Mouse (Mus musculus) kidney, embryonic 14.5 days (tissue): ENCODE measurements around the gene Gm20671. TPM values are rescaled to one million over a fixed set of nuclear protein-coding genes. Genes with fewer than 3 reads are reported as not detected.

Experiments
- ATAC-seq: fragments of 200-750 bp; cut with Nextera tagmentation; 2 replicates; pipeline ENCODE4 v1.8.0; 2017; ENCODE audit warnings: moderate number of reproducible peaks, mild to moderate bottlenecking, moderate TSS enrichment, moderate library complexity; ENCODE audit not compliant: low FRiP score, low TSS enrichment
- H3K27ac ChIP-seq: fragments of 300-500 bp; sonication (generic); 2 replicates; pipeline ENCODE4 v1.5.1; 2014; ENCODE audit warnings: low read depth, mild to moderate bottlenecking, low read length, moderate library complexity, mixed read lengths
- H3K27me3 ChIP-seq: fragments of 300-500 bp; sonication (generic); 2 replicates; pipeline ENCODE4 v1.6.1; 2014; ENCODE audit warnings: mild to moderate bottlenecking, low read length; ENCODE audit not compliant: control insufficient read depth, insufficient read depth
- H3K36me3 ChIP-seq: fragments of 300-500 bp; sonication (generic); 2 replicates; pipeline ENCODE4 v1.6.1; 2014; ENCODE audit warnings: low read length, mixed read lengths; ENCODE audit not compliant: control insufficient read depth, insufficient read depth
- H3K4me1 ChIP-seq: fragments of 300-500 bp; sonication (generic); 2 replicates; pipeline ENCODE4 v1.6.1; 2014; ENCODE audit warnings: low read length, mixed read lengths; ENCODE audit not compliant: control insufficient read depth, insufficient read depth
- H3K4me2 ChIP-seq: fragments of 300-500 bp; sonication (generic); replicated peaks from 2 replicates; pipeline ENCODE4 v1.6.1; 2014; ENCODE audit warnings: low read depth, mild to moderate bottlenecking, low read length
- H3K4me3 ChIP-seq: fragments of 300-500 bp; sonication (generic); 2 replicates; pipeline ENCODE4 v1.5.1; 2014; ENCODE audit warnings: mild to moderate bottlenecking, low read length
- H3K9ac ChIP-seq: fragments of 300-500 bp; sonication (generic); 2 replicates; pipeline ENCODE4 v1.6.1; 2014; ENCODE audit warnings: low read depth, mild to moderate bottlenecking, low read length, moderate library complexity
- H3K9me3 ChIP-seq: fragments of 300-500 bp; sonication (generic); 2 replicates; pipeline ENCODE4 v1.6.1; 2016; ENCODE audit warnings: low read length; ENCODE audit not compliant: control insufficient read depth
- WGBS: fragments of 180-500 bp; shearing (Covaris S2); extraction: QIAGEN DNeasy Blood & Tissue Kit; methylation state at CpG from one replicate; pipeline ENCODE4 v1.1.7; 2014; 5-methylcytosine and 5-hydroxymethylcytosine counted together
- polyA plus RNA-seq: library from polyadenylated mRNA; unstranded; fragments of >200 nt; fragmentation: Nextera tagmentation; extraction: Ambion mirVana; gene quantifications from 2 replicates; pipeline ENCODE4 v1.2.1, GENCODE M21; 2014

Gm20671 gene
- polyA plus RNA-seq, 1 experiment from 2014 or later: not detected

DNA sequence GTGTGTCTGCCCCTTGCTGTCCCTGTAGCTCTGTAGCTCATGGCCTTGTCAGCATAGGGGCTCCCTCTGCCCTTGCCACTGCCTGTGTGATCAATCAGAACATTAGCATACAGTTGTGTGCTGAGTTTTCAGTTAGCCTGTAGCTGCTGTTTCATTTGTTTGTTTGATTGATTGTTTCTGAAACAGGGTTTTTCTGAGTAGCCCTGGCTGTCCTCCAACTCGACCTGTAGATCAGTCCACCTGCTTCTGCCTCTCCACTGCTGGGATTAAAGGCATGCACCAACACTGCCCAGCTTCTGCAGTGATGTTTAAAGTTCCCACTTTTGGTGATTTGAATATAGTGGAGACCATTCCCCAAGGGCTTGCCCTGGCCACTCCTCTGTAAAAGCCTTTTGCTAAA lies 109.2 kb downstream of the Gm20671 start:
- H3K4me2 ChIP-seq: no peak overlapping the region
- no peaks in the 10 kb centered on the region for H3K36me3 ChIP-seq
- no peaks in the 10 kb centered on the region for H3K27me3 ChIP-seq
- no peaks in the 10 kb centered on the region for H3K9me3 ChIP-seq
- no peak overlapping the region for H3K4me3 ChIP-seq
- no peak for ATAC-seq
- no peak overlapping the region for H3K9ac ChIP-seq
- 46% methylated on average over 1 of the region's 1 CpGs for WGBS
- H3K27ac ChIP-seq: no peak overlapping the region
- H3K4me1 ChIP-seq: no peaks in the 10 kb centered on the region

- H3K9me3 ChIP-seq: no peaks in the 10 kb centered on the region
- H3K4me3 ChIP-seq: peak overlapping the region; percentile 53
- peak overlapping the region; percentile 85 for H3K27ac ChIP-seq
- no peaks in the 10 kb centered on the region for H3K27me3 ChIP-seq
- peak; percentile 98 for ATAC-seq
- H3K4me1 ChIP-seq: no peaks in the 10 kb centered on the region
- WGBS: under 1% methylated on average over 55 of the region's 55 CpGs
- H3K9ac ChIP-seq: peak overlapping the region; percentile 63
- H3K4me2 ChIP-seq: peak overlapping the region; percentile 51
- H3K36me3 ChIP-seq: no peaks in the 10 kb centered on the region
Observed at GRCm38 (mm10) chr5:32713703-32714467, 113.0 kb downstream of the Gm20671 start.

DNA sequence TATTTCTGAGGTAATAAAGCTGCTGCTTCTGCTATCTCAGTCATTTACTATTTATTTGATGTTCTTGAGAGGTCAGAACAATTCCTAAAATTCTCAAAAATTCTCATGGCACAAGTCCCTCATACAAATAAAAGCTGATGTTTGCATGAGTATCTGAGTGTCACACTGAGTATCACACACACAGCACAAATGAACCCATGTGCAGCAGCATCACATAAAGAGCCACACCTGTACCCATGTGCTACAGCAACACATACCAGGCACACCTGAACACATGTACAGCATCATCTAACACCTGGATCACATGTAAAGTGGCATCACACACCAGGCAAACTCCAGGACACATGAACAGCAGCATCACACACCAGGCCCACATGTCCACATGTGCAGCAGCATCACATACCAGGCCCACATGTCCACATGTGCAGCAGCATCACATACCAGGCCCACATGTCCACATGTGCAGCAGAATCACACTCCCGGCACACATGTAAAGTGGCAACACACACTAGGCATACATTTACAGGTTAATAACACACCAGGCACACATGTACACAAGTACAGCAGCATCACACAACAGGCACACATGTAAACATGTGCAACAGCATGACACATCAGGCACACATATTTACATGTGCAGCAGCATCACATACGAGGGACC lies 113.7 kb downstream of the Gm20671 start:
- no peak; the same call in 1 of the 2 replicates for ATAC-seq
- Histone ChIP-seq H3K9ac (peak overlapping the region; percentile 63), H3K9me3 (no peaks in the 10 kb centered on the region), H3K36me3 (no peaks in the 10 kb centered on the region), H3K4me2 (peak overlapping the region; percentile 51), H3K4me1 (no peaks in the 10 kb centered on the region), H3K27ac (peak overlapping the region; percentile 85), H3K27me3 (no peaks in the 10 kb centered on the region), H3K4me3 (peak overlapping the region; percentile 53)
- 36% methylated on average over 2 of the region's 2 CpGs for WGBS

- H3K4me3 ChIP-seq: peak overlapping the region; percentile 3; the same call in 1 of the 2 replicates
- ATAC-seq: no peak
Observed at GRCm38 (mm10) chr5:32712221-32713041, 114.5 kb downstream of the Gm20671 start.

GRCm38 (mm10) chr5:32711485-32711884 lies 115.4 kb downstream of the Gm20671 start:
- ATAC-seq: no peak
- H3K9ac ChIP-seq: no peak overlapping the region
- no peaks in the 10 kb centered on the region for H3K4me1 ChIP-seq
- no peak overlapping the region for H3K27ac ChIP-seq
- no peaks in the 10 kb centered on the region for H3K9me3 ChIP-seq
- H3K4me3 ChIP-seq: no peak overlapping the region
- no peak overlapping the region for H3K4me2 ChIP-seq
- H3K27me3 ChIP-seq: no peaks in the 10 kb centered on the region
- no peaks in the 10 kb centered on the region for H3K36me3 ChIP-seq
- WGBS: 76% methylated on average over 5 of the region's 5 CpGs

More at GRCm38 (mm10) chr5:32712221-32713041, 114.5 kb downstream of the Gm20671 start:
- H3K4me2 ChIP-seq: no peak overlapping the region; the same call in 1 of the 2 replicates
- 60% methylated on average over 4 of the region's 4 CpGs for WGBS
- H3K4me1 ChIP-seq: no peaks in the 10 kb centered on the region
- H3K9me3 ChIP-seq: no peaks in the 10 kb centered on the region
- no peak overlapping the region for H3K27ac ChIP-seq
- H3K27me3 ChIP-seq: no peaks in the 10 kb centered on the region
- no peaks in the 10 kb centered on the region for H3K36me3 ChIP-seq
- no peak overlapping the region for H3K9ac ChIP-seq

- H3K9ac ChIP-seq: no peak overlapping the region
- H3K4me2 ChIP-seq: no peak overlapping the region
- no peak overlapping the region for H3K4me3 ChIP-seq
- H3K36me3 ChIP-seq: no peaks in the 10 kb centered on the region
- no peaks in the 10 kb centered on the region for H3K27me3 ChIP-seq
- H3K9me3 ChIP-seq: no peaks in the 10 kb centered on the region
- H3K27ac ChIP-seq: no peak overlapping the region
- 78% methylated on average over 2 of the region's 2 CpGs for WGBS
- ATAC-seq: no peak
- H3K4me1 ChIP-seq: no peaks in the 10 kb centered on the region
Observed at GRCm38 (mm10) chr5:32706226-32706780, 120.6 kb downstream of the Gm20671 start.

- H3K27ac ChIP-seq: no peak overlapping the region
- 67% methylated on average over 5 of the region's 5 CpGs for WGBS
Observed at GRCm38 (mm10) chr5:32697208-32697867, 129.6 kb downstream of the Gm20671 start.

GRCm38 (mm10) chr5:32693411-32693810 lies 133.5 kb downstream of the Gm20671 start:
- Histone ChIP-seq H3K4me3 (no peak overlapping the region), H3K4me1 (no peaks in the 10 kb centered on the region), H3K27ac (no peak overlapping the region), H3K9ac (no peak overlapping the region), H3K36me3 (no peaks in the 10 kb centered on the region), H3K9me3 (no peaks in the 10 kb centered on the region), H3K27me3 (no peaks in the 10 kb centered on the region), H3K4me2 (no peak overlapping the region)
- no peak for ATAC-seq
- 67% methylated on average over 2 of the region's 2 CpGs for WGBS

More at GRCm38 (mm10) chr5:32697208-32697867, 129.6 kb downstream of the Gm20671 start:
- Histone ChIP-seq H3K9me3 (no peaks in the 10 kb centered on the region), H3K9ac (no peak overlapping the region), H3K4me2 (no peak overlapping the region), H3K36me3 (no peaks in the 10 kb centered on the region), H3K4me1 (no peaks in the 10 kb centered on the region), H3K4me3 (no peak overlapping the region), H3K27me3 (no peaks in the 10 kb centered on the region)
- ATAC-seq: no peak
